Mouse (Mus musculus) midbrain, embryonic 12.5 days (tissue): ENCODE measurements around the gene Tac2. TPM values are rescaled to one million over a fixed set of nuclear protein-coding genes. Genes with fewer than 3 reads are reported as not detected.

Source experiments
- ATAC-seq: fragments of 200-750 bp; cut with Nextera tagmentation; 2 replicates; pipeline ENCODE4 v1.8.0; 2017; ENCODE audit warnings: low read depth, moderate TSS enrichment, moderate library complexity; ENCODE audit not compliant: low FRiP score
- H3K27ac ChIP-seq: fragments of 300-500 bp; sonication (generic); replicated peaks from 2 replicates; pipeline ENCODE4 v1.5.1; 2016; ENCODE audit warnings: mild to moderate bottlenecking
- H3K27me3 ChIP-seq: fragments of 300-500 bp; sonication (generic); 2 replicates; pipeline ENCODE4 v1.6.1; 2016; ENCODE audit warnings: mild to moderate bottlenecking
- H3K36me3 ChIP-seq: fragments of 300-500 bp; sonication (generic); 2 replicates; pipeline ENCODE4 v1.6.1; 2016
- H3K4me1 ChIP-seq: fragments of 300-500 bp; sonication (generic); 2 replicates; pipeline ENCODE4 v1.6.1; 2016
- H3K4me2 ChIP-seq: fragments of 300-500 bp; sonication (generic); replicated peaks from 2 replicates; pipeline ENCODE4 v1.6.1; 2016; ENCODE audit warnings: mild to moderate bottlenecking, moderate library complexity
- H3K4me3 ChIP-seq: fragments of 300-500 bp; sonication (generic); 2 replicates; pipeline ENCODE4 v1.5.1; 2016; ENCODE audit warnings: mild to moderate bottlenecking
- H3K9ac ChIP-seq: fragments of 300-500 bp; sonication (generic); replicated peaks from 2 replicates; pipeline ENCODE4 v1.6.1; 2016; ENCODE audit warnings: mild to moderate bottlenecking, moderate library complexity
- H3K9me3 ChIP-seq: fragments of 300-500 bp; sonication (generic); 2 replicates; pipeline ENCODE4 v1.6.1; 2016; ENCODE audit warnings: mild to moderate bottlenecking
- WGBS: fragments of 180-500 bp; shearing (Covaris S2); methylation state at CpG from one replicate; pipeline ENCODE4 v1.1.7; 2016; 5-methylcytosine and 5-hydroxymethylcytosine counted together
- polyA plus RNA-seq: library from polyadenylated mRNA; unstranded; fragments of >200 nt; fragmentation: Nextera tagmentation; extraction: Ambion mirVana; gene quantifications from 2 replicates; pipeline ENCODE4 v1.2.1, GENCODE M21; 2016

Tac2 gene
- polyA plus RNA-seq, 1 experiment from 2014 or later = not detected

GRCm38 (mm10) chr10:127730285-127730932 lies 6.1 kb downstream of the Tac2 start:
- no peak overlapping the region for H3K27ac ChIP-seq
- no peak for ATAC-seq
- H3K4me1 ChIP-seq = peaks cover 12% of the 10 kb centered on the region
- no peaks in the 10 kb centered on the region for H3K36me3 ChIP-seq
- H3K9me3 ChIP-seq = no peaks in the 10 kb centered on the region
- H3K4me2 ChIP-seq = no peak overlapping the region
- H3K4me3 ChIP-seq = no peak overlapping the region
- H3K27me3 ChIP-seq = peaks cover 37% of the 10 kb centered on the region
- H3K9ac ChIP-seq = no peak overlapping the region
- 51% methylated on average over 11 of the region's 11 CpGs for WGBS

GRCm38 (mm10) chr10:127730933-127731310 lies 6.6 kb downstream of the Tac2 start:
- Histone ChIP-seq H3K36me3 (no peaks in the 10 kb centered on the region), H3K4me3 (no peak overlapping the region), H3K9ac (no peak overlapping the region), H3K4me1 (peaks cover 12% of the 10 kb centered on the region), H3K9me3 (no peaks in the 10 kb centered on the region), H3K27me3 (peaks cover 32% of the 10 kb centered on the region), H3K4me2 (no peak overlapping the region), H3K27ac (no peak overlapping the region)
- WGBS = 19% methylated on average over 9 of the region's 9 CpGs
- no peak for ATAC-seq

GRCm38 (mm10) chr10:127731397-127731796 lies 7.1 kb downstream of the Tac2 start:
- H3K36me3 ChIP-seq = no peaks in the 10 kb centered on the region
- H3K27me3 ChIP-seq = peaks cover 31% of the 10 kb centered on the region
- ATAC-seq = no peak
- H3K4me1 ChIP-seq = peaks cover 12% of the 10 kb centered on the region
- WGBS = 37% methylated on average over 5 of the region's 5 CpGs
- no peak overlapping the region for H3K9ac ChIP-seq
- H3K9me3 ChIP-seq = no peaks in the 10 kb centered on the region
- no peak overlapping the region for H3K4me2 ChIP-seq
- no peak overlapping the region for H3K27ac ChIP-seq
- no peak overlapping the region for H3K4me3 ChIP-seq

GRCm38 (mm10) chr10:127734434-127734833 lies 10.2 kb downstream of the Tac2 start:
- 53% methylated on average over 5 of the region's 5 CpGs for WGBS

GRCm38 (mm10) chr10:127736266-127736665 lies 12.0 kb downstream of the Tac2 start:
- no peak overlapping the region for H3K9ac ChIP-seq
- no peak overlapping the region for H3K27ac ChIP-seq
- H3K4me2 ChIP-seq = no peak overlapping the region
- H3K4me3 ChIP-seq = no peak overlapping the region
- peaks cover 9% of the 10 kb centered on the region; the same call in 1 of the 2 replicates for H3K27me3 ChIP-seq
- peaks cover 15% of the 10 kb centered on the region for H3K4me1 ChIP-seq
- H3K36me3 ChIP-seq = no peaks in the 10 kb centered on the region; the same call in 1 of the 2 replicates
- 85% methylated on average over 2 of the region's 2 CpGs for WGBS
- no peaks in the 10 kb centered on the region for H3K9me3 ChIP-seq
- no peak for ATAC-seq

More at GRCm38 (mm10) chr10:127734434-127734833, 10.2 kb downstream of the Tac2 start:
- no peaks in the 10 kb centered on the region for H3K9me3 ChIP-seq
- H3K36me3 ChIP-seq = no peaks in the 10 kb centered on the region
- peaks cover 9% of the 10 kb centered on the region; the same call in 1 of the 2 replicates for H3K27me3 ChIP-seq
- H3K4me3 ChIP-seq = no peak overlapping the region
- no peak overlapping the region for H3K9ac ChIP-seq
- H3K27ac ChIP-seq = no peak overlapping the region
- ATAC-seq = no peak
- H3K4me1 ChIP-seq = peaks cover 15% of the 10 kb centered on the region
- no peak overlapping the region for H3K4me2 ChIP-seq

- Histone ChIP-seq H3K27me3 (peaks cover 9% of the 10 kb centered on the region; the same call in 1 of the 2 replicates), H3K4me3 (no peak overlapping the region), H3K4me1 (peaks cover 14% of the 10 kb centered on the region), H3K9me3 (no peaks in the 10 kb centered on the region), H3K36me3 (peaks cover 6% of the 10 kb centered on the region), H3K4me2 (no peak overlapping the region), H3K9ac (no peak overlapping the region), H3K27ac (no peak overlapping the region)
- no peak for ATAC-seq
- 76% methylated on average over 4 of the region's 4 CpGs for WGBS
These were observed 12.6 kb downstream of the Tac2 start for GRCm38 (mm10) chr10:127736916-127737315.

- Histone ChIP-seq H3K27me3 (peaks cover 6% of the 10 kb centered on the region; the same call in 1 of the 2 replicates), H3K9me3 (no peaks in the 10 kb centered on the region), H3K4me2 (no peak overlapping the region), H3K27ac (no peak overlapping the region), H3K4me3 (no peak overlapping the region), H3K36me3 (peaks cover 13% of the 10 kb centered on the region), H3K4me1 (peaks cover 14% of the 10 kb centered on the region), H3K9ac (no peak overlapping the region)
- no peak for ATAC-seq
- 23% methylated on average over 2 of the region's 2 CpGs for WGBS
These were observed 13.3 kb downstream of the Tac2 start for GRCm38 (mm10) chr10:127737552-127737951.

GRCm38 (mm10) chr10:127738151-127738882 lies 14.0 kb downstream of the Tac2 start:
- Histone ChIP-seq H3K4me3 (no peak overlapping the region), H3K9me3 (no peaks in the 10 kb centered on the region), H3K27ac (no peak overlapping the region), H3K4me2 (no peak overlapping the region), H3K36me3 (peaks cover 20% of the 10 kb centered on the region), H3K9ac (no peak overlapping the region), H3K4me1 (peaks cover 14% of the 10 kb centered on the region), H3K27me3 (peaks cover 4% of the 10 kb centered on the region; the same call in 1 of the 2 replicates)
- whole genome bisulfite sequencing = 56% methylated on average over 13 of the region's 13 CpGs
- no peak for ATAC-seq

- peaks cover 14% of the 10 kb centered on the region for H3K4me1 ChIP-seq
- H3K9ac ChIP-seq = peak within 1 kb of the TSS; percentile 98
- peak within 1 kb of the TSS; percentile 99 for H3K4me3 ChIP-seq
- H3K9me3 ChIP-seq = no peaks in the 10 kb centered on the region
- H3K4me2 ChIP-seq = peak within 1 kb of the TSS; percentile 76
- H3K27me3 ChIP-seq = no peaks in the 10 kb centered on the region; the same call in 1 of the 2 replicates
- peak within 1 kb of the TSS; percentile 78 for H3K27ac ChIP-seq
- H3K36me3 ChIP-seq = peaks cover 29% of the 10 kb centered on the region
- peak; percentile 89 for ATAC-seq
- 2% methylated on average over 25 of the region's 61 CpGs for WGBS
These were observed 14.9 kb downstream of the Tac2 start, which contains the start of gene Zbtb39 for GRCm38 (mm10) chr10:127739083-127739660. TSS of gene Zbtb39 (plus strand) at chr10:127739538.

GRCm38 (mm10) chr10:127739661-127740161 lies 15.4 kb downstream of the Tac2 start:
- Histone ChIP-seq H3K9ac (peak overlapping the region; percentile 98), H3K4me1 (peaks cover 14% of the 10 kb centered on the region), H3K27ac (peak overlapping the region; percentile 78), H3K9me3 (no peaks in the 10 kb centered on the region), H3K27me3 (no peaks in the 10 kb centered on the region; the same call in 1 of the 2 replicates), H3K4me2 (peak overlapping the region; percentile 76), H3K36me3 (peaks cover 34% of the 10 kb centered on the region), H3K4me3 (peak overlapping the region; percentile 99)
- ATAC-seq = peak; percentile 75
- under 1% methylated on average over 50 of the region's 55 CpGs for WGBS

GRCm38 (mm10) chr10:127744661-127745060 lies 20.4 kb downstream of the Tac2 start:
- Histone ChIP-seq H3K9ac (no peak overlapping the region), H3K4me2 (no peak overlapping the region), H3K4me3 (no peak overlapping the region), H3K27me3 (no peaks in the 10 kb centered on the region), H3K36me3 (peaks cover 71% of the 10 kb centered on the region), H3K27ac (no peak overlapping the region), H3K4me1 (peaks cover 18% of the 10 kb centered on the region), H3K9me3 (no peaks in the 10 kb centered on the region)
- ATAC-seq = no peak
- WGBS = 75% methylated on average over 5 of the region's 5 CpGs

GRCm38 (mm10) chr10:127745886-127746285 lies 21.6 kb downstream of the Tac2 start:
- 83% methylated on average over 5 of the region's 5 CpGs for WGBS
- H3K9ac ChIP-seq = no peak overlapping the region
- H3K4me2 ChIP-seq = no peak overlapping the region
- peaks cover 71% of the 10 kb centered on the region for H3K36me3 ChIP-seq
- no peaks in the 10 kb centered on the region for H3K9me3 ChIP-seq
- no peak overlapping the region for H3K4me3 ChIP-seq
- ATAC-seq = no peak
- no peaks in the 10 kb centered on the region for H3K27me3 ChIP-seq
- no peak overlapping the region for H3K27ac ChIP-seq
- peaks cover 10% of the 10 kb centered on the region for H3K4me1 ChIP-seq
